Mouse (Mus musculus) liver, embryonic 18 days (tissue): Measurements from ENCODE around the gene Olfr551. TPM values are rescaled to one million over a fixed set of nuclear protein-coding genes. Genes with fewer than 3 reads are reported as not detected.

Experiments used
- polyA plus RNA-seq: library from polyadenylated mRNA; depleted of rRNA; stranded (reverse); fragments of >200 nt; gene quantifications from 2 replicates; pipeline ENCODE4 v1.2.3, GENCODE M21; 2012; rRNA removed

Gene Olfr551
- not detected in 2 replicates for polyA plus RNA-seq

GRCm38 (mm10) chr7:102591786-102592185 is at the start of gene Olfr551:
Olfr551 (minus strand) TSS chr7:102591886.

GRCm38 (mm10) chr7:102638132-102638531 is 46.4 kb upstream of the Olfr551 start, which contains the start of gene Olfr554:
Olfr554 (plus strand) TSS chr7:102638432.

GRCm38 (mm10) chr7:102618118-102618517 is 26.4 kb upstream of the Olfr551 start, which contains the start of gene Olfr553:
Olfr553 (minus strand) TSS chr7:102618218.

GRCm38 (mm10) chr7:102597378-102598031 is 5.8 kb upstream of the Olfr551 start, which contains the start of gene Olfr552:
Olfr552 (plus strand) TSS chr7:102597770.

GRCm38 (mm10) chr7:102571142-102571541 is 20.5 kb downstream of the Olfr551 start, which contains the start of gene Olfr550:
Olfr550 (plus strand) TSS chr7:102571442.

GRCm38 (mm10) chr7:102564999-102565997 is 26.4 kb downstream of the Olfr551 start, which contains the start of gene Trim21:
Trim21 (minus strand) TSS chr7:102565486.

DNA sequence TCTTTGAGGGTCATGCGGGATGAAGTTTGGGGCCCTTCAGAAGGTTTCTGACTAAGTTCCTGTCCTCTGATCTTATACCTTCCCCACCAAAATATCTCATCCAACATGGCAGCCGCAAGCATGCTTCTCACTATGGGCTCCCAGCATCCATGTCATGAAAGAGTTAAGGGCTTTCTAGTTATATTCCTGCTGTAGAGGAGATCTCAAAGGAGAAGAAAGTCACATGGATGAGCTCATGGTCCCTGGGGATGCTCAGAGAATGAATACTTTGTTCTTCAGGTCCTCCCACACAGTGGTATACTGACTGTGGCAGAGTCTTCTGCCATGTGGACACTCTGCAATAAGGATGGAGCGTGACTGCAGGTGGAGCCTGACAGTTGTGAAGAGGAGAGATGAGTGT is 42.1 kb downstream of the Olfr551 start, which contains the start of gene Olfr549:
Olfr549 (plus strand) TSS at position 301 of the 400 bp plus-strand sequence.

GRCm38 (mm10) chr7:102540596-102540995 is 51.1 kb downstream of the Olfr551 start, which contains the start of gene Olfr548-ps1:
Olfr548-ps1 (plus strand) TSS chr7:102540896.

DNA sequence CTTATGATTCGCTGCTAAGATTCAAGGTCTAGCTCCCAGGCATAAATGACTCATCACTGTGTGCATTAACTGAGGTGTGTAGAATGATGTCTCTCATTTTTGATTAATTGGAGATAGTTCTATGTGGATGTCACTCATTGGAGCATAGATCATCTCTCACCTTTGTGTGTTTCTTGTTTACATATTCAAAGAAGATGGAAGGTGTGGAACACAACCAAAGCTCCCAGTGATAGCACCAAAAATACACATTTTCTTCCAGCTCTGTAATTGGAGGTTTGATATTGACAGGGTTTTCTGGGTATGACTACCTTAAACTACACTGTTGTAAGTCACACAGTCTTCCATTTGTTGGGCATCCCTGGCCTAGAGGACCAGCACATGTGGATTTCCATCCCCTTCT is 57.2 kb downstream of the Olfr551 start, which contains the start of gene Olfr547:
Olfr547 (plus strand) TSS at position 301 of the 400 bp plus-strand sequence.

Other genes with a start within 250 kb of the Olfr551 start
- gene Rrm1, start 150.2 kb downstream of the Olfr551 start, polyA plus RNA-seq: 46.4 and 47.7 TPM in 2 replicates
- gene Olfr543, start 110.2 kb downstream of the Olfr551 start, polyA plus RNA-seq: not detected in 2 replicates
- gene Olfr544, start 103.6 kb downstream of the Olfr551 start, polyA plus RNA-seq: not detected in 2 replicates
- not detected in 2 replicates for gene Olfr545, start 92.3 kb downstream of the Olfr551 start, polyA plus RNA-seq
- not detected in 2 replicates for gene Olfr547, start 57.1 kb downstream of the Olfr551 start, polyA plus RNA-seq
- not detected in 2 replicates for gene Olfr548-ps1, start 51.0 kb downstream of the Olfr551 start, polyA plus RNA-seq
- not detected in 2 replicates for gene Olfr549, start 42.0 kb downstream of the Olfr551 start, polyA plus RNA-seq
- 6.6 and 7.2 TPM in 2 replicates for gene Trim21, start 26.4 kb downstream of the Olfr551 start, polyA plus RNA-seq
- not detected in 2 replicates for gene Olfr550, start 20.4 kb downstream of the Olfr551 start, polyA plus RNA-seq
- gene Olfr552, start 5.9 kb upstream of the Olfr551 start, polyA plus RNA-seq: not detected in 2 replicates
- not detected in 2 replicates for gene Olfr553, start 26.3 kb upstream of the Olfr551 start, polyA plus RNA-seq
- gene Olfr554, start 46.5 kb upstream of the Olfr551 start, polyA plus RNA-seq: not detected in 2 replicates
- not detected in 2 replicates for gene Olfr555, start 66.9 kb upstream of the Olfr551 start, polyA plus RNA-seq
- gene Olfr556, start 73.0 kb upstream of the Olfr551 start, polyA plus RNA-seq: not detected in 2 replicates
- gene Trim68, start 95.4 kb upstream of the Olfr551 start, polyA plus RNA-seq: 3.2 and 3.4 TPM in 2 replicates
- not detected in 2 replicates for gene Olfr557, start 104.0 kb upstream of the Olfr551 start, polyA plus RNA-seq
- 0.02 TPM in 2 replicates for gene Olfr558, start 110.3 kb upstream of the Olfr551 start, polyA plus RNA-seq
- gene Olfr33, start 127.2 kb upstream of the Olfr551 start, polyA plus RNA-seq: not detected in 2 replicates
- gene Olfr559, start 135.6 kb upstream of the Olfr551 start, polyA plus RNA-seq: not detected in 2 replicates
- gene Olfr560, start 167.5 kb upstream of the Olfr551 start, polyA plus RNA-seq: not detected in 2 replicates
- 0.24 and 0.48 TPM in 2 replicates for gene Olfr78, start 167.6 kb upstream of the Olfr551 start, polyA plus RNA-seq
- gene Olfr561, start 179.3 kb upstream of the Olfr551 start, polyA plus RNA-seq: 0.05 TPM in 1 of 2 replicates, not detected in the other
- not detected in 2 replicates for gene Olfr564, start 211.6 kb upstream of the Olfr551 start, polyA plus RNA-seq